Mouse (Mus musculus): ENCODE data around the gene Clec18a.
"Not testable (repeated sequence)": the region's sequence is repeated elsewhere in the genome, so short reads cannot be mapped to it uniquely, and the experiment has no call there.

Gene Clec18a

GRCm38 (mm10) chr8:111056691-111057293 lies 35.4 kb downstream of the Clec18a start:
- in situ Hi-C loops (cut with MboI, MseI), result loop anchor here in 1 of 2 experiments (5.0 kb wide), 1 partner anchor 36 kb away; the partner anchor contains the start of genes Clec18a and Pdpr

DNA sequence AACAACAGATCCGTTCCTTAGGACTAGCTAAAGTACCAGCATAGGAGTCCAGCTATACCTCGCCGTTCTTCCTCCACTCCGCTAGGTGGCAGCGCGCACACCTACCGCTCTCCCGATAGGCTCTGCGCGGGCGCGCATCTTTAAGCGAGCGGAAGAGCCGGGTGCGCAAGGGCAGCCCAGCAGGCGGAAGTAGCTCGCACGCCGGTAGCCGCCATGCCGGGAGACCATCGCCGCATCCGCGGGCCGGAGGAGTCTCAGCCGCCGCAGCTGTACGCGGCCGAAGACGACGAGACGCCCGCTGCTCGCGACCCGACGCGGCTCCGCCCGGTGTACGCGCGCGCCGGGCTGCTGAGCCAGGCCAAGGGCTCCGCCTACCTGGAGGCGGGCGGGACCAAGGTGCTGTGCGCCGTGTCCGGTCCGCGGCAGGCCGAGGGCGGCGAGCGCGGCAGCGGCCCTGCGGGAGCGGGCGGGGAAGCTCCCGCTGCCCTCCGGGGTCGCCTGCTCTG lies 36.0 kb downstream of the Clec18a start, which contains the start of gene Exosc6:
Exosc6 (plus strand) TSS at position 182 of the 506 bp plus-strand sequence.
- in situ Hi-C loops (cut with MboI, MseI), result loop anchor here in 1 of 2 experiments (5.0 kb wide), 1 partner anchor 36 kb away; the partner anchor contains the start of genes Clec18a and Pdpr

DNA sequence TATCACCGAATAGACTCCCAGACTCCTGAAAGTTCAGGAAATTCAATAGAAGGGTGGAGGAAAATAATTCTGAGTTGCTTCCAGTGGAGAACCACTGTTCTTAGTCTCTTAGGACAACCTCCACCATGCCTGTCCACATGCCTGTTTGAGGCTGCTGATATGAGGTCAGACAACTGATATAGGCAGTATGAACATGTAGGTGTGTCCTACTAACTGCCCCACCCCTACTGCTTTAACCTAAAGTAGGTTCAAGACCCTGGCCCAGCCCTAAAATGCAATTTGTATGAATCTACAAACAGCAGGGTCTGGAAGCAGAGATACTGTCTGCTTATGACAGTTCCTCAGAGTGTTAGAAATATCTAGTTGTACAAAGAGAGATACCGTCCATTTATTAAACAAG lies 36.6 kb downstream of the Clec18a start:
- in situ Hi-C loops (cut with MboI, MseI), result loop anchor here in 1 of 2 experiments (5.0 kb wide), 1 partner anchor 37 kb away; the partner anchor contains the start of genes Clec18a and Pdpr

DNA sequence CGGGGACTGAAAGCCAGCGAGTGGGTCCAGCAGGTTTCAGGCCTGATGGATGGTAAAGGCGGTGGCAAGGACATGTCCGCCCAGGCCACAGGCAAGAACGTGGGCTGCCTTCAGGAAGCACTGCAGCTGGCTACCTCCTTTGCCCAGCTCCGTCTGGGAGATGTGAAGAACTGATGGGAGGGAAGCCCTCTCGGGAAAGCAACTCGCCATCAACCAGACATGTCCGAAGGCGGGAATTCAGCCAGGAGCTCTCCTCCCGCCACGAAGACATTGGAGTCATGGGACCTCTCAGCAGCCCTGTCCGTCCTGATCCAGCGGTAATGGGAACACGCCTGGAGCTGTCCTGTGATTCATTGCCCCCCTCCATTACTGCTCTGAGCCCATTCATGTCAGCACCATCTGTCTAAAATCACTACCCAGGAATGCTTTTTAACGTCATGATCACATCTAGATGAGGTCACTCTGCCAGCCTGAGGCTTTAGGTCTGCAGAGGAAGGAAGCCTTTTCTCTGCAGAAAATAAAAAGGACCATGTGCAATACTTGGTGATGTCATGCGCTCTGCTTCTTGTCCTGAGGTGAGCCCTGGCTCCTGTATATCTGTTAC lies 37.1 kb downstream of the Clec18a start:
- in situ Hi-C loops (cut with MboI, MseI), result loop anchor here in 1 of 2 experiments (5.0 kb wide), 1 partner anchor 37 kb away; the partner anchor contains the start of genes Clec18a and Pdpr

DNA sequence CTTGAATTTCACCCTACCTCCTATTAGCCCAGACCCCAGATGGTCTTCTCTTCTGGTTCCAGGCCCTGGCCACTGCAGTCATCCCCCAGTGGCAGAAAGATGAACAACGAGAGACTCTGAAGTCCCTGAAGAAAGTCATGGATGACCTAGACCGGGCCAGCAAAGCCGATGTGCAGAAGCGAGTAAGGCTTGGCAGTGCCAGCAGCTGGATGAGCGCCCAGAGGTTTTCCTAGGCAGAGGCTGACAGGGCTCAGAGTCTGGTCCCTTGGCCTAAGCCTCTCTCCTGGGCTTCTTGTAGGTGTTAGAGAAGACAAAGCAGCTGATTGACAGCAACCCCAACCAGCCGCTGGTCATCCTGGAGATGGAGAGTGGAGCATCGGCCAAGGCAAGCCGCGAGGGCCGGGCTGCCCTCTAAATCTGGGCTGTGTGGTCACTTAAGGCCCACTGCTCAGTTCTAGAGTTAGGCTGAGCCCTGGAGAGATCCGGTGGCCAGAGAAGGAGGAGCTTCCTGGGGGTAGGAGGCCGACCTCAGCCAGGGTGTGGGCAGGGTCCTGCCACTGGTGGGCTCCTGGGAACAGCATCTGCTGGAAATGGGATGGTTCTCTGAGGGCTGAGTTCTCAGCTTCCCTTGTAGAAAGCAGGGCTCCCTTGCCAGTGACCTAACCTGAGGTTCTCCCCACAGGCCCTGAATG lies 38.3 kb downstream of the Clec18a start:
- in situ Hi-C loops (cut with MboI, MseI), result no loop called here

- in situ Hi-C loops (cut with MboI, MseI), result loop anchor here (5.0 to 10.0 kb wide), 4 partner anchors 212 to 238 kb away; no protein-coding TSS in a partner anchor
Measured at GRCm38 (mm10) chr8:111049106-111049505, 43.1 kb downstream of the Clec18a start.

GRCm38 (mm10) chr8:111048694-111049093 lies 43.5 kb downstream of the Clec18a start:
- in situ Hi-C loops (cut with MboI, MseI), result loop anchor here (5.0 to 10.0 kb wide), 4 partner anchors 211 to 239 kb away; no protein-coding TSS in a partner anchor

DNA sequence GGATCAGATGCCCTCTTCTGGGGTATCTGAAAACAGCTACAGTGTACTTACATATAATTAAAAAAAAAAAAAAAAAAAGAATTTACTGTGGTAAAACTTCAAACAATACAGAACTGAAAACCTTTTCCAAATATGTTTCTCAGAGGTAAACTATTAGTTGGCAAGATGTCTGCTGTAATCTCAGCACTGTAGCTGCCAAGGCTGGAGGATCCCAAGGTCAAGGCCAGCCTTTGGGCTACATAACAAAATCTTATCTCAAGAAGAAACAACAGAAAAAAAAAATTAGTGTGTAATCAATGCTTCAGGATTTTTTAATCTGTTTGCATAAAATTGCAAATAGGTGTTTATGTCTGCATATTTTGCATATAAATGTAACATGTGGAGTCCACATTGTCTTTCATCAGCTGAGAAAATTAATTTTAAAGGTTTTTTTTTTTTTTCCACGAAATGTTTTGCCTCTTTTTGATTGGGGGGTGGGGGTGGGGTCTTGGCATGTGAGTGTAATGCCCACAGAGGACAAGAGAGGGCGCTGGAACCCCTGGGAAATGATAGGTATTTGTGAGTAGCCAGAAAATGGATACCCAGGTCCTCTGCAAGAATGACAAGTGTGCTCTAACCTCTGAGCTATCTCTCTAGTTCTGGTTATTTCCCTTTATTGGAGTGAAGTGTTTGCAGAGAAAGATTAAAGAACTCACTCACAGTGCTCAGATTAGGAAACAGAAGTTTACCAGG lies 48.1 kb downstream of the Clec18a start:
- in situ Hi-C loops (cut with MboI, MseI), result loop anchor here (5.0 to 10.0 kb wide), 2 partner anchors 57 to 241 kb away; no protein-coding TSS in a partner anchor

GRCm38 (mm10) chr8:111042546-111042945 lies 49.7 kb downstream of the Clec18a start:
- in situ Hi-C loops (cut with MboI, MseI), result loop anchor here (5.0 to 10.0 kb wide), 2 partner anchors 55 to 242 kb away; no protein-coding TSS in a partner anchor

- in situ Hi-C loops (cut with MboI, MseI), result no loop called here
Measured at GRCm38 (mm10) chr8:111036591-111036990, 55.6 kb downstream of the Clec18a start.

DNA sequence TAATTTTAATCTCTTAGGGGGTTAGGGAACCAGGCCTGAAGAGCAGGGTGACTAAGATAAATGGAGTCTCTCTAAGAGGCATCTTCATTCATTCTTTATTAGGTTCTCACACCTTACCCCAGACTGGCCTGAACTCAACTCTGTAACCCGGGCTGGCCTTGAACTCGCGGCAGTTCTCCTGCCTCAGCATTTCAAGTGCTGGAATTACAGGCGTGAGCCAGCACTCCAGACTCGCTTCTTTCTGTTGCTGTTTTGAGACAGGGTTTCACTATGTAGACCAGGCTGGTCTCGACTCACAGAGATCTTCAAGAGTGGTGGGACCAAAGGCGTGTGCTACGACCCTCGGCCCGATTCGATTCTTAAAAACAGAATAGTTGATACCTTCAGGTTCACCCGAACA lies 58.0 kb downstream of the Clec18a start:
- in situ Hi-C loops (cut with MboI, MseI), result no loop called here

GRCm38 (mm10) chr8:111033482-111034215 lies 58.6 kb downstream of the Clec18a start:
- in situ Hi-C loops (cut with MboI, MseI), result no loop called here

DNA sequence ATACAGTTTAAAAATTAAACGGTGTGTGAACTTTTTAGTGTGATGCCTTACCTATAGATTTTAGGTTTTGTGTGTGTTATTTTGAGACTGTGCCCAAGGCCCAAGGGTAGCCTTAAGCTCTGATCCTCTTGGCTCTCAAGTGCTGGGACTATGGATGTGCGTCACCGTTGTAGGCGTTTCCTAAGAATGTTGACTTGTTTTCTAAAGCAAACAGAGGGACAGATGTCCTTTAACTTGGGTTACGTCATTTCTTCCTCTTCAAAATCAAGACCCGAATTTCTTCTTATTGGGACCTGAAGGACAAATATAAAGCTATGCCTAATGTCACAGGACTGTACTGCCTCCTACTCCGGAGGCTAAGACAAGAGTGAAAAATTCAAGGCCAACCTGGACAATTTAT lies 59.3 kb downstream of the Clec18a start, which contains the start of gene Aars:
Aars (plus strand) TSS at position 229 of the 400 bp plus-strand sequence.
- in situ Hi-C loops (cut with MboI, MseI), result no loop called here

DNA sequence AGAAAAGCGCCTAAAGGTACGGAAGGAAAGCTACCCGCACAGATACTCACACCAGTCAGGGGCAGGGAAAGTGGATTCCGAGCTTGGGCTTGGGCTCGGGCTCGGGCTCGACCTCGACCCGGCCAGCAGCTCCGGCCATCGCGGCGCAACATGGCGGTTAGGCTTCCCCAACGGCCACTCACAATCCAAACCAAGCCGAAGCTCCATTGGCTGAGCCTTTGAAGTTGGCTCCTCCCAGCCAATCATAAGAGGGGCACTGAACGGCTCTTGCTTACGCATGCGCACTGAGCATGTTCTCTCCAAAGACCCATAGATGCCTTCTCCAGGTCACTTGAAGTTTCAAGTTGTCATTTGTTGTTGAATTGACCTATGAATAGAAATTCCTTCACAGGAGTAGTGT lies 60.7 kb downstream of the Clec18a start, which contains the start of gene Ddx19b:
Ddx19b (minus strand) TSS at position 180 of the 400 bp plus-strand sequence.
- in situ Hi-C loops (cut with MboI, MseI), result no loop called here

DNA sequence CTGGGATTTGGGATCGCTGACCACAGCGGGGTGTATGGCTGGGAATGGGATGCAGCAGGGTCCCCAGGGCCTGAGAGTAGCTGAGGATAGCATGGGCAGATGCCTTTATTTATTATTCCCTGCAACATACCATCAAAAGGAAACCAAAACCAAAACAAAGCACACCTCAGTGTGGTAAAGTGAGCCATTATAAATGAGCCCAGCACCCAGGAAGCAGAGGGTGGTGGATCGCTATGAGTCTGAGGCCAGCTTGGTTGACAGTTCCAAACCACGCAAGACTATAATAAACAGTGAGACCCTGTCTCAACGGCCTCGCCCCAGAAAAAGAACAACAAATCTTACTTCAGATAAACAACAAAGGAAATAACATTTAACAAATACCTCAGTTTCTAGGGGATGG lies 62.2 kb downstream of the Clec18a start:
- in situ Hi-C loops (cut with MboI, MseI), result no loop called here

GRCm38 (mm10) chr8:111029589-111029988 lies 62.6 kb downstream of the Clec18a start:
- in situ Hi-C loops (cut with MboI, MseI), result no loop called here

DNA sequence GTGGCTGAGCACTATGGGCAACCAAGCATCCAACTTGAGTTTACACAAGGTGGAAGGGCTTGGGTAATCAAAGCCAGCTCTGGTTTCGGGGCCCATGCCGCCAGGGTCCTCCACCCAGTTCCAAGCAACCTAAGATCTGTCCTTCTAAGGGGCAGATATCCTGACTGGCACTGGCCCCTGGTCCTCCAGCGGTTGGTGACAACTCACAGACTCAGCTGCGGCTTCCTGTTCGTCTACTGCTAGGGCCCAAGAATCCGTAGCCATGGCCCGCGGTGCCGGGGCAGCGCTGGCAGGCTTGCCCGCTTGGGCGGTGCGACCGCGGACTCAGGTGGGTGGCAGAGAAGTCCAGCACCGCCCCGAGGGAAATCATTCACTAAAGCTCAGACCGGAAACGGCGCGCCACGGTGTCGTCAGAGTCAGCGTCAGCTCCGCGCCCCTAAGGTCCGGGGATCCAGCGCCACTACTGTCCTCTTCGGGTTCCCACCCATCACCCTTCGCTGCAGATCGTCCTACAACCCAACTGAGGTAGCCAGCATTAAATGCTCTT lies 64.8 kb downstream of the Clec18a start:
- in situ Hi-C loops (cut with MboI, MseI), result no loop called here

- in situ Hi-C loops (cut with MboI, MseI), result not testable (repeated sequence)
Measured at GRCm38 (mm10) chr8:111026609-111027008, 65.6 kb downstream of the Clec18a start.

DNA sequence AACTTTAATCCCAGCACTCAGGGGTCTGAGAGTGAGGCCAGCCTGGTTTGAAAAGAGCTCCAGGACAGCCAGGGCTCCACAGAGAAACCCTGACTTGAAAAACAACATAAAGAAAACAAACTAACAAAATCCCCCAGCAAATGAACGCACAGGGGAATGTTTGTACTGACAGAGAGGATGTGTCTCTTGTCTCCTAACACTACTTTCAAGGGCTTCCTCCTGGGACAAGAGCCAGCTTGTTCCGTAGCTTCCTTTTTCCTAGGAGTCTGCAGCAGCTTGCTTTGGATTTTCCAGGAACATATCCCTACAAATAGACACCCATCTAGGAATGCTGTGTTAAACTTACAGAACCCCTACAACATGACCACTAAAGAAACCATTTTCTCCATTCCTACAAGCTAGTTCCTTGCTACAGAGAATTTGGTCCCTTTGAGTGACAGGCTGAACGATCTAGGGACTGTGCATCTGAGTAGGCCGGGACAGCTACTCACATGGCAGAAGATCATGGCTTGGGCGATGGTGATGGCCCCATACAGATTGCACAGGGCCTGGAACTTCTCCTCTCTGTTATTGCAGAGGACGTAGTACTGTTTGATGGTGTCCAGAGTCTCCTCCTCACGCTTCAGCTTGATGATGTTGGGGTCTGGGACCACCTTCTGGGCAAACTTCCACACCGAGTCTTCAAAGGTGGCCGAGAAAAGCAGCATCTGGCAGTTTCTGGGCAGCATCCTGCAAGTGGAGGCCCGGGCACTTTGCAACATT lies 81.8 kb downstream of the Clec18a start:
- in situ Hi-C loops (cut with MboI, MseI), result not testable (repeated sequence)
